Mouse (Mus musculus) lung, adult 2 months (tissue): ENCODE measurements at regions not wholly inside any gene's neighbourhood (a gene's known extent, or its start where the extent isn't known, plus 50 kb on each side); places are given as distances from the start of the nearest gene placed in this dataset.

Experiments used
- DNase-seq: peaks from one replicate; pipeline ENCODE4 v3.0.0; 2022
- H3K4me1 ChIP-seq: fragments of 200-500 bp; 2 replicates; pipeline ENCODE4 v1.6.1; 2011; ENCODE audit warnings: low read length; ENCODE audit not compliant: control insufficient read depth, insufficient read depth
- H3K4me3 ChIP-seq: fragments of 200-500 bp; replicated peaks from 2 replicates; pipeline ENCODE3; 2011; ENCODE audit warnings: low read depth, mild to moderate bottlenecking, control low read depth, low read length; ENCODE audit errors: extremely low read depth
- CTCF ChIP-seq: fragments of 200-500 bp; IDR thresholded peaks from 2 replicates; pipeline ENCODE4 v1.5.1; 2011; ENCODE audit warnings: mild to moderate bottlenecking, low read length, control low read depth; ENCODE audit not compliant: insufficient read depth
- POLR2A ChIP-seq: fragments of 200-500 bp; IDR thresholded peaks from 2 replicates; pipeline ENCODE4 v1.6.1; 2011; ENCODE audit warnings: low read depth, mild to moderate bottlenecking, control low read depth, low read length, borderline replicate concordance; ENCODE audit errors: extremely low read depth
- WGBS: fragments of 180-500 bp; shearing (Covaris S2); methylation state at CpG from one replicate; pipeline ENCODE4 v1.1.7; 2018; 5-methylcytosine and 5-hydroxymethylcytosine counted together

DNA sequence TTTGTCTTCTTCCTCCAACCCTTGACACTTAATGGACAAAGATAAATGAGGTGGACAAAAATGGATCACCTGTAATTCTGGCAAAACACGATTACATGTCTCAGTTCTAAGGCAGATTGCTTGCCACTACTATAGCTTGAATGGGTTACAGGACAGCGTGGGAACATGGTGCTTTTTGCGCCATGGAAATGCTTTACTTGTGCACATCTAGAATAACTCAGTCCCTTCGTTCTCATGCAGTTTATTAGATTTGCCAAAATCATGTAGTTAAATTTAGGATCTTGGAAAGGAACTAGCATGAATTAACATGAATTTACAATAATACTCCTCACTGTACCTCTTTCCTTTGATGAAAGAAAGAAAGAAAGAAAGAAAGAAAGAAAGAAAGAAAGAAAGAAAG is 211.1 kb upstream of the Dab2 start:
- Histone ChIP-seq H3K4me3 (no peak overlapping the region), H3K4me1 (no peaks in the 10 kb centered on the region)
- 72% methylated on average over 4 of the region's 4 CpGs for WGBS
- DNase-seq: no peak
- no peak for TF ChIP-seq POLR2A
- TF ChIP-seq CTCF: no peak

- Histone ChIP-seq H3K4me3 (no peak overlapping the region), H3K4me1 (no peaks in the 10 kb centered on the region)
- no peak for DNase-seq
- 78% methylated on average over 3 of the region's 3 CpGs for WGBS
- TF ChIP-seq CTCF: no peak
- TF ChIP-seq POLR2A: no peak
Observed at GRCm38 (mm10) chr15:6129697-6130096, 169.9 kb upstream of the Dab2 start.

DNA sequence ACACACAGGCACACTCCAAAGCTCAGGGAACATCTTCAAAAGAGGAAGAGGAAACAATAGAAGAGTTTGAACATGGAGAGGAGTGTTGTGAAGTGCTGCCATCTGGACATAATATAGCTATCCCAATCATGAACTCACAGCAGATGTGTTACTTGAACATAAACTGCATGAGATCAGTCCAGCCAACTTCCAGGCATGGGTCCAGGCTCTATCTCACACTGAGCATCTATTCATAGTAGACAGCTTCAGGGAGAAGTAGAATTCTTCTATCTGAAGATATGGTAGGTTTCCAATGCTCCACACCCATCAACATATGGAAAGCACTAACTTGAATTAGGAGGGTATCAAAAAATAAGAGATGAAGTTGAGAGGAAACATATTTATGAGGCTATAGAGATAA is 167.4 kb upstream of the Dab2 start:
- DNase-seq: no peak
- TF ChIP-seq CTCF (no peak), POLR2A (no peak)
- no peaks in the 10 kb centered on the region for H3K4me1 ChIP-seq
- no peak overlapping the region for H3K4me3 ChIP-seq

DNA sequence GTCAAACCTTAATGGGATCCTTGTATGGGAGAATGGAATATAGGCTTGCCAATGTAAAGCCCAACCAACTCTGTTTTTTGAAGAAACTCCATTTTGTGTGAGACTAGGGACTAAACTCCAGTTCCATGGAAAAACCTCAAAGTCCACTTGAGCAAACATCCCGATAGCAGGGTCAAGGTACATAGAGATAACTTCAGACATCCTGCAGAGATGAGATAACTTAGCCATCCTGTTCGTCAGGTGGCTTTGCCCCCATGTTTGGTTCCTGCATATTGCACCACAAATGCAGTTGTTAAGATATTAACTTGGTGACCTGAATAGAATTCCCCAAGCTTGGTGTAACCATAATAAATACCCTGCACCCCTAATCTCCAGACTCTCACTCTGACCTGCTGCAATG is 154.5 kb upstream of the Dab2 start:
- no peaks in the 10 kb centered on the region for H3K4me1 ChIP-seq
- WGBS: 74% methylated on average over 2 of the region's 2 CpGs
- no peak for DNase-seq
- H3K4me3 ChIP-seq: no peak overlapping the region
- TF ChIP-seq CTCF: no peak
- TF ChIP-seq POLR2A: no peak

- no peaks in the 10 kb centered on the region for H3K4me1 ChIP-seq
- H3K4me3 ChIP-seq: no peak overlapping the region
- WGBS: 51% methylated on average over 9 of the region's 9 CpGs
- DNase-seq: no peak
- TF ChIP-seq POLR2A: no peak
- TF ChIP-seq CTCF: no peak
Observed at GRCm38 (mm10) chr15:6154706-6155105, 144.9 kb upstream of the Dab2 start.

GRCm38 (mm10) chr15:6180261-6180660 is 119.3 kb upstream of the Dab2 start:
- TF ChIP-seq POLR2A: no peak
- TF ChIP-seq CTCF: no peak
- DNase-seq: no peak
- WGBS: 67% methylated on average over 1 of the region's 1 CpGs
- no peaks in the 10 kb centered on the region for H3K4me1 ChIP-seq
- no peak overlapping the region for H3K4me3 ChIP-seq

GRCm38 (mm10) chr15:6183627-6184026 is 116.0 kb upstream of the Dab2 start:
- 59% methylated on average over 3 of the region's 3 CpGs for WGBS
- no peaks in the 10 kb centered on the region for H3K4me1 ChIP-seq
- no peak for DNase-seq
- TF ChIP-seq POLR2A (no peak), CTCF (no peak)
- H3K4me3 ChIP-seq: no peak overlapping the region

- Histone ChIP-seq H3K4me1 (no peaks in the 10 kb centered on the region), H3K4me3 (no peak overlapping the region)
- no peak for TF ChIP-seq CTCF
- no peak for TF ChIP-seq POLR2A
- no peak for DNase-seq
Observed at GRCm38 (mm10) chr15:6191845-6192244, 107.7 kb upstream of the Dab2 start.

DNA sequence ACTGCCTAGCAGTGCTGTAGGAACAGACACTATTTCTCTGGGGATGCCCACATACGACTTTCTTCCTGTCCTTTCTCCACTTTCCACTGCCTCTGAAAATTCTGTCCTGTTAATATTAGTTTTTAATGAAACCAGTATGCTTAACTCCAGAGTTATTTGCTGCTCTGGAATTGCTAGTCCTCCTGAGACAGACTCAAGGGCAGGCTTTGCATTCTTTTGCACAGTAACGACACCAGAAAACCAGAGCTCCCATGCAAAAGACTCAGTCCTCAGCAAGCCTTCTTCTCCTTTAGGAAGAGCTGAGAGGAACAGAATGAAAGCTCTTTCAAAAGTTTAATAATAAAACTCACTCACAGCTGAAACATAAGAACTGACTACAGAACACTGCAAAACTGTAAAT is 92.3 kb upstream of the Dab2 start:
- Histone ChIP-seq H3K4me3 (no peak overlapping the region), H3K4me1 (no peaks in the 10 kb centered on the region)
- TF ChIP-seq CTCF (no peak), POLR2A (no peak)
- DNase-seq: no peak
- WGBS: 65% methylated on average over 2 of the region's 2 CpGs

- Histone ChIP-seq H3K4me1 (no peaks in the 10 kb centered on the region), H3K4me3 (no peak overlapping the region)
- DNase-seq: no peak
- TF ChIP-seq CTCF (peak; percentile 22; the same call in 1 of the 2 replicates), POLR2A (no peak)
- WGBS: 21% methylated on average over 2 of the region's 2 CpGs
Observed at GRCm38 (mm10) chr15:6209301-6209700, 90.3 kb upstream of the Dab2 start.

GRCm38 (mm10) chr15:6218087-6218486 is 81.5 kb upstream of the Dab2 start:
- 49% methylated on average over 3 of the region's 3 CpGs for WGBS
- DNase-seq: no peak
- no peak for TF ChIP-seq CTCF
- TF ChIP-seq POLR2A: no peak
- no peaks in the 10 kb centered on the region for H3K4me1 ChIP-seq
- no peak overlapping the region for H3K4me3 ChIP-seq
